Mouse (Mus musculus) limb, embryonic 15.5 days (tissue): Measurements from ENCODE around the gene Zdhhc22. TPM values are rescaled to one million over a fixed set of nuclear protein-coding genes. Genes with fewer than 3 reads are reported as not detected.

Experiments used
- ATAC-seq: fragments of 200-750 bp; cut with Nextera tagmentation; 2 replicates; pipeline ENCODE4 v1.8.0; 2017; ENCODE audit warnings: low read depth, moderate TSS enrichment; ENCODE audit not compliant: insufficient number of reproducible peaks, low FRiP score, low TSS enrichment
- H3K27ac ChIP-seq: fragments of 300-500 bp; sonication (generic); 2 replicates; pipeline ENCODE4 v1.5.1; 2015; ENCODE audit warnings: moderate library complexity, mild to moderate bottlenecking, inconsistent platforms
- H3K27me3 ChIP-seq: fragments of 300-500 bp; sonication (generic); 2 replicates; pipeline ENCODE4 v1.6.1; 2015; ENCODE audit warnings: inconsistent platforms
- H3K36me3 ChIP-seq: fragments of 300-500 bp; sonication (generic); 2 replicates; pipeline ENCODE4 v1.6.1; 2015; ENCODE audit warnings: inconsistent platforms
- H3K4me1 ChIP-seq: fragments of 300-500 bp; sonication (generic); 2 replicates; pipeline ENCODE4 v1.6.1; 2015; ENCODE audit warnings: inconsistent platforms
- H3K4me2 ChIP-seq: fragments of 300-500 bp; sonication (generic); 2 replicates; pipeline ENCODE4 v1.6.1; 2015; ENCODE audit warnings: mild to moderate bottlenecking, inconsistent platforms
- H3K4me3 ChIP-seq: fragments of 300-500 bp; sonication (generic); 2 replicates; pipeline ENCODE4 v1.5.1; 2015; ENCODE audit warnings: mild to moderate bottlenecking, inconsistent platforms
- H3K9ac ChIP-seq: fragments of 300-500 bp; sonication (generic); 2 replicates; pipeline ENCODE4 v1.6.1; 2015; ENCODE audit warnings: inconsistent platforms
- H3K9me3 ChIP-seq: fragments of 300-500 bp; sonication (generic); 2 replicates; pipeline ENCODE4 v1.6.1; 2016; ENCODE audit warnings: inconsistent platforms
- WGBS: fragments of 180-500 bp; shearing (Covaris S2); methylation state at CpG from one replicate; pipeline ENCODE4 v1.1.7; 2015; 5-methylcytosine and 5-hydroxymethylcytosine counted together
- polyA plus RNA-seq: library from polyadenylated mRNA; unstranded; fragments of >200 nt; fragmentation: Nextera tagmentation; extraction: Ambion mirVana; gene quantifications from 2 replicates; pipeline ENCODE4 v1.2.1, GENCODE M21; 2015

Gene Zdhhc22
- polyA plus RNA-seq, 1 experiment from 2014 or later: not detected

DNA sequence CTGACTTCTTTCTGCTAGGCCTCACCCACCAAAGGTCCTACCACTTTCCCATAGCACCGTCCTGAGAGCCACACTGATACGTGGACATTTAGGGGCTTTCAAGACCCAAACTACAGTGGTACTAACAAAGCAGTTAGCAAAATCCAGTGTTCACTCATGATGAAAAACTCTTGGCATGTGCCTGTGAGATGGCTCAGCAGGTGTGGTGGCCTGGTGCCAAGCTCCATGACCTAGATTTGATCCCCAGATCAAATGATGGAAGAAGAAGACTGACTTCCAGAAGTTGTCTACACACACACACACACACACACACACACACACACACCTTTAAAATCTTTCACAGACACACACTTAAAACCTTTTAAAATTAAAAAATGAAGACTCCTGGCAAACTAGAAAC, 28.5 kb upstream of the Zdhhc22 start:
- H3K4me1 ChIP-seq: no peaks in the 10 kb centered on the region
- no peaks in the 10 kb centered on the region for H3K9me3 ChIP-seq
- 84% methylated on average over 2 of the region's 2 CpGs for WGBS
- H3K27ac ChIP-seq: no peak overlapping the region
- H3K4me2 ChIP-seq: no peak overlapping the region
- no peak overlapping the region for H3K4me3 ChIP-seq
- no peak for ATAC-seq
- no peak overlapping the region for H3K9ac ChIP-seq
- H3K27me3 ChIP-seq: 0 out of 2 replicates have a peak, but pooled peaks cover 4% of the 10 kb centered on the region
- no peaks in the 10 kb centered on the region for H3K36me3 ChIP-seq

DNA sequence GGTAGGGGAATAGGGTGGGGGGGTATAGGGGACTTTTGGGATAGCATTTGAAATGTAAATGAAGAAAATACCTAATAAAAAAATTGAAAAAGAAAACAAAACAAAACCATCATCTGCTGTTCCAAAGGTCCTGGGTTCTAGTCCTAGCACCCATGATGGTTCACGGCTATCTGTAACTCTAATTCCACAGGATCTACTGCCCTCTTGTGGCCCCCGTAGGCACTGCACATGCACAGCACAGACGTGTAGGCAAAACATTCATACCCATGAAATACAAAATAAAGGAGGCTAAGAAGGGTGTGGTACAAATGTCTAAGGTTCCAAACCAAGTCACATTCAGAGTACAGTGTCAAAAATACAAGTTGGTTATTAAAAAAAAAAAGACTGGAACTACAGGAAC, 26.8 kb upstream of the Zdhhc22 start:
- H3K27me3 ChIP-seq: no peaks in the 10 kb centered on the region
- no peak overlapping the region for H3K4me2 ChIP-seq
- H3K4me3 ChIP-seq: no peak overlapping the region
- H3K4me1 ChIP-seq: no peaks in the 10 kb centered on the region
- H3K36me3 ChIP-seq: no peaks in the 10 kb centered on the region
- H3K9me3 ChIP-seq: no peaks in the 10 kb centered on the region
- no peak overlapping the region for H3K27ac ChIP-seq
- H3K9ac ChIP-seq: no peak overlapping the region
- 42% methylated on average over 3 of the region's 3 CpGs for WGBS
- ATAC-seq: no peak

DNA sequence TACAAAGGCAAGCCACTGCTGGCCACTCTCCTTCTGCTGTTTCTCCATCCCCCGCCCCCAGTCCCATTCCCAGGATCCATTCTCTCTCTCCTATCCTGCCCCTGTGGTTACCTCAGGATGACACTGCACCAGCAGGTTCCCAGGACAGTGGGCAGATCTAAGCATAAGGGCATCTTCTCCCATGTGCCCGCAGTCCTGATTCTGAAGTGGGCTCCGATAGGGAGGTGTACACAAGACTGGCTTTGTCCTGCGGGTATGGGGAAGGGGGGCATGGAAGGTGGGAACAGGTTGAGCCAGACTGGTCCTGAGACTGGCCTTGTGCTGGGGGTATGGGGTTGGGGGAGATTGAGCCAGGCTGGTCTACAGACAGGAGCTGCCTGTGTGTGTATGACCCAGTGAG, 14.4 kb upstream of the Zdhhc22 start:
- no peak overlapping the region for H3K4me2 ChIP-seq
- H3K36me3 ChIP-seq: no peaks in the 10 kb centered on the region
- no peak overlapping the region for H3K9ac ChIP-seq
- H3K27me3 ChIP-seq: peaks cover 4% of the 10 kb centered on the region; the same call in 1 of the 2 replicates
- 80% methylated on average over 4 of the region's 4 CpGs for WGBS
- no peaks in the 10 kb centered on the region for H3K4me1 ChIP-seq
- H3K9me3 ChIP-seq: no peaks in the 10 kb centered on the region
- no peak for ATAC-seq
- no peak overlapping the region for H3K4me3 ChIP-seq
- no peak overlapping the region for H3K27ac ChIP-seq

DNA sequence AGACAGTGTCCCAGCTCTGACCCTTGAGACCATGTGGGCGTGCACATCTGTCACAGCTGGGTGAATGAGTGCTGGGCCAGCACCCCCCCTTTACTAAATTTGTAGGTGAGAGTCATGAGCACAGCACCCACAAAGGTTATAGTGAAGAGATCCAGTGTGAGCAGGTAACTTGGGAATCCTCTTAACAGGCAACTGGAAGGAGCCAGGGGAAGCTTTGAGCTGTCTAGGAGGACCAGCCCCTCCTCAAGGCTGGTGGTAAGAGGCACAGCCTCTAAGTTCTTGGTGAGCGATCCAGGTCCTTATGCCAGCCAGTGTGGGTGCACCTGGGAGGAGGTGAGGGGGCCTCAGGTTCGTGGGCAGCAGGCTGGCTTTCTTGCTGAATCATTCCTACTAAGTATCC, 13.4 kb upstream of the Zdhhc22 start:
- no peak overlapping the region for H3K27ac ChIP-seq
- no peak overlapping the region for H3K4me3 ChIP-seq
- no peak overlapping the region for H3K9ac ChIP-seq
- WGBS: 35% methylated on average over 3 of the region's 3 CpGs
- no peak for ATAC-seq
- H3K36me3 ChIP-seq: no peaks in the 10 kb centered on the region
- no peak overlapping the region for H3K4me2 ChIP-seq
- H3K4me1 ChIP-seq: no peaks in the 10 kb centered on the region
- 0 out of 2 replicates have a peak, but pooled peaks cover 4% of the 10 kb centered on the region for H3K27me3 ChIP-seq
- H3K9me3 ChIP-seq: no peaks in the 10 kb centered on the region

DNA sequence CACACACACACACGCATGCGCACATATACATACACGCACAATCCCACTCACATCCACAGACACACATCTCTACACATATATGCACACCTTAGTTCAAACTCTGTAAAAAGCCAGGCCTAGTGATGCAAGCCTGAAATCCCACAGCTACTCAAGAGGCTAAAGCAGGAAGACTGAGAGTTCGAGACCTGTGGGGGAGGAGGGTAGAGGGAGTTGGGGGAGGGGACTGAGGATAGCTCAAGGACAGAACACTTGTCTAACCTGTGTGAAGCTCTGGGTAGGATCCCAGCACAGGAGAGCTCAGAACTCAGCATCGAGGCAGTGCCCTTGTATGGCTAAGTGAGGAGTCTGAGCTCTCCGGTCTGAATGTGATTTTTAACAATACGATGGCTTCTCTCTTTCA, 12.6 kb upstream of the Zdhhc22 start:
- H3K27ac ChIP-seq: no peak overlapping the region
- no peak for ATAC-seq
- H3K4me2 ChIP-seq: no peak overlapping the region
- H3K9me3 ChIP-seq: no peaks in the 10 kb centered on the region
- no peaks in the 10 kb centered on the region for H3K4me1 ChIP-seq
- 74% methylated on average over 7 of the region's 7 CpGs for WGBS
- H3K4me3 ChIP-seq: no peak overlapping the region
- H3K9ac ChIP-seq: no peak overlapping the region
- H3K36me3 ChIP-seq: no peaks in the 10 kb centered on the region
- 0 out of 2 replicates have a peak, but pooled peaks cover 4% of the 10 kb centered on the region for H3K27me3 ChIP-seq

- 46% methylated on average over 7 of the region's 7 CpGs for WGBS
- Histone ChIP-seq H3K9ac (no peak overlapping the region), H3K27ac (no peak overlapping the region), H3K9me3 (no peaks in the 10 kb centered on the region), H3K4me2 (no peak overlapping the region), H3K36me3 (no peaks in the 10 kb centered on the region), H3K4me1 (no peaks in the 10 kb centered on the region), H3K4me3 (no peak overlapping the region), H3K27me3 (0 out of 2 replicates have a peak, but pooled peaks cover 4% of the 10 kb centered on the region)
- ATAC-seq: no peak
Measured at GRCm38 (mm10) chr12:87002209-87002608, 12.0 kb upstream of the Zdhhc22 start.

GRCm38 (mm10) chr12:87000840-87001176, 10.6 kb upstream of the Zdhhc22 start:
- Histone ChIP-seq H3K36me3 (no peaks in the 10 kb centered on the region), H3K4me1 (no peaks in the 10 kb centered on the region), H3K27me3 (0 out of 2 replicates have a peak, but pooled peaks cover under 1% of the 10 kb centered on the region), H3K4me3 (no peak overlapping the region), H3K27ac (no peak overlapping the region), H3K9ac (no peak overlapping the region), H3K9me3 (no peaks in the 10 kb centered on the region), H3K4me2 (no peak overlapping the region)
- no peak for ATAC-seq
- WGBS: 50% methylated on average over 6 of the region's 6 CpGs

DNA sequence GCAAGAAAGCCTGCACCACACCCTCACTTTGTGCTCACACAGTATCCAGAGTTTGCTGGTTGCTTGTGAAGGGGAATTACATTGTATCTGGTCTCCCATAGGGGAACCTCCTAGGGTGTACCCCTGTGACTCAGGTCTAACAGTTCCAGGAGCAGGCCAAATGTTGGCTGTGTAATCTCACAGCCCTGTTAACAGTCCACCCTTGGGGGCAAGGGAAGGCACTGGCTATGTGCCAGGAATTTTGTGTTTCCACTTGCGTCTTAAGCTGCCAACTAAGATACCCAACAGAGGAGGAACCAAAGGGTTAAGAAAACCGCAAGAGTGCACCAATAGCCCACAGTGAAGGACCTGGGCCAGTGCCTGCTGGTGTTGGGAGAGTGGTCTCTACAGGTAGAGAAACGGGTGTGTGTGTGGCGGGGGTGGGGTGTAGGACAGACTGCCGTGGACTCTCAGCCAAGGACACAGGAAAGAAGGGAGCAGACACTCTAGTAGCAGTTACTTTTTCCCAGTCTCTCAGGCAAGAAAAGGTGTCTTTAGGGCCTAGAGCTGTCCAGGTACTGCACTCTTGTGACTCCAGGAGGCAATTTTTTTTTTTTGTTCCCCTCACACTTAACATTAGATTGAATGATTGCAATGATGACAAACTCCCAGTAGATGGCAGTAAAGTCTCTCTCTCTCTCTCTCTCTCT, 10.1 kb upstream of the Zdhhc22 start:
- Histone ChIP-seq H3K36me3 (no peaks in the 10 kb centered on the region), H3K4me2 (no peak overlapping the region), H3K9me3 (no peaks in the 10 kb centered on the region), H3K27me3 (no peaks in the 10 kb centered on the region), H3K4me1 (no peaks in the 10 kb centered on the region), H3K4me3 (no peak overlapping the region), H3K9ac (no peak overlapping the region), H3K27ac (no peak overlapping the region)
- WGBS: 37% methylated on average over 5 of the region's 5 CpGs
- ATAC-seq: no peak

GRCm38 (mm10) chr12:86999283-86999820, 9.1 kb upstream of the Zdhhc22 start:
- no peak overlapping the region for H3K4me3 ChIP-seq
- no peaks in the 10 kb centered on the region for H3K36me3 ChIP-seq
- no peak overlapping the region for H3K4me2 ChIP-seq
- no peaks in the 10 kb centered on the region for H3K9me3 ChIP-seq
- 70% methylated on average over 10 of the region's 10 CpGs for WGBS
- no peak overlapping the region for H3K27ac ChIP-seq
- ATAC-seq: no peak
- H3K27me3 ChIP-seq: no peaks in the 10 kb centered on the region
- no peaks in the 10 kb centered on the region for H3K4me1 ChIP-seq
- no peak overlapping the region for H3K9ac ChIP-seq

GRCm38 (mm10) chr12:86998699-86999098, 8.5 kb upstream of the Zdhhc22 start:
- ATAC-seq: no peak
- Histone ChIP-seq H3K27ac (no peak overlapping the region), H3K4me1 (no peaks in the 10 kb centered on the region), H3K36me3 (no peaks in the 10 kb centered on the region), H3K9me3 (no peaks in the 10 kb centered on the region), H3K9ac (no peak overlapping the region), H3K27me3 (no peaks in the 10 kb centered on the region), H3K4me3 (no peak overlapping the region), H3K4me2 (no peak overlapping the region)
- WGBS: 87% methylated on average over 4 of the region's 4 CpGs

DNA sequence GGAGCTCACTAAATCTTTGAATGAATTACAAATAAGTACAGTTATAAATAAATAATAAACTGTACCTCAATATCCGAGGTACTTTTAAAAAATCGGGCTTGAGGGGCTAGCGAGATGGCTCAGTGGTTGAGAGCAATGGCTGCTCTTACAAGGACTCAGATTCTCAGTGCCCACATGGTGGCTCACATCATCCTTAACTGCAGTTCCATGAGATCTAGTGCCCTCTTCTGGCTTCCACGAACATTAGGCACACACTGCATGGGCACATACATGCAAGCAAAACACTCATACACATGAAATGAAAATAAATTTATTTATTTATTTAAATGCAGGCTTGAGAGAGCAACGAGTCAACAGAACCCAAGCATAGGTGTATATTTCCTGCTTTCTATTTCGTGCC, 5.7 kb upstream of the Zdhhc22 start:
- H3K4me1 ChIP-seq: no peaks in the 10 kb centered on the region
- no peaks in the 10 kb centered on the region for H3K36me3 ChIP-seq
- WGBS: 73% methylated on average over 6 of the region's 6 CpGs
- no peak overlapping the region for H3K9ac ChIP-seq
- no peak overlapping the region for H3K27ac ChIP-seq
- H3K4me2 ChIP-seq: no peak overlapping the region
- H3K9me3 ChIP-seq: no peaks in the 10 kb centered on the region
- H3K4me3 ChIP-seq: no peak overlapping the region
- no peak for ATAC-seq
- H3K27me3 ChIP-seq: peaks cover 17% of the 10 kb centered on the region

GRCm38 (mm10) chr12:86994776-86995175, 4.5 kb upstream of the Zdhhc22 start:
- H3K4me3 ChIP-seq: no peak overlapping the region
- H3K36me3 ChIP-seq: no peaks in the 10 kb centered on the region
- no peaks in the 10 kb centered on the region for H3K9me3 ChIP-seq
- H3K4me1 ChIP-seq: peaks cover 7% of the 10 kb centered on the region
- peaks cover 28% of the 10 kb centered on the region for H3K27me3 ChIP-seq
- 58% methylated on average over 3 of the region's 3 CpGs for WGBS
- no peak for ATAC-seq
- H3K9ac ChIP-seq: no peak overlapping the region
- no peak overlapping the region for H3K4me2 ChIP-seq
- H3K27ac ChIP-seq: no peak overlapping the region
